Mouse (Mus musculus) gastrocnemius, adult 18-20 months (tissue): Measurements from ENCODE around the gene Tgfa. TPM values are rescaled to one million over a fixed set of nuclear protein-coding genes. Genes with fewer than 3 reads are reported as not detected.

ENCODE experiments used
- DNase-seq: peaks from one replicate; pipeline ENCODE4 v3.0.0; 2021; ENCODE audit warnings: low spot score
- total RNA-seq, 2 experiments: library from RNA; stranded (reverse); gene quantifications; 2 replicates each; pipeline ENCODE4 v1.2.3; 2021

The Tgfa gene
- total RNA-seq, 2 experiments from 2014 or later: 0.27 to 0.36 TPM

DNA sequence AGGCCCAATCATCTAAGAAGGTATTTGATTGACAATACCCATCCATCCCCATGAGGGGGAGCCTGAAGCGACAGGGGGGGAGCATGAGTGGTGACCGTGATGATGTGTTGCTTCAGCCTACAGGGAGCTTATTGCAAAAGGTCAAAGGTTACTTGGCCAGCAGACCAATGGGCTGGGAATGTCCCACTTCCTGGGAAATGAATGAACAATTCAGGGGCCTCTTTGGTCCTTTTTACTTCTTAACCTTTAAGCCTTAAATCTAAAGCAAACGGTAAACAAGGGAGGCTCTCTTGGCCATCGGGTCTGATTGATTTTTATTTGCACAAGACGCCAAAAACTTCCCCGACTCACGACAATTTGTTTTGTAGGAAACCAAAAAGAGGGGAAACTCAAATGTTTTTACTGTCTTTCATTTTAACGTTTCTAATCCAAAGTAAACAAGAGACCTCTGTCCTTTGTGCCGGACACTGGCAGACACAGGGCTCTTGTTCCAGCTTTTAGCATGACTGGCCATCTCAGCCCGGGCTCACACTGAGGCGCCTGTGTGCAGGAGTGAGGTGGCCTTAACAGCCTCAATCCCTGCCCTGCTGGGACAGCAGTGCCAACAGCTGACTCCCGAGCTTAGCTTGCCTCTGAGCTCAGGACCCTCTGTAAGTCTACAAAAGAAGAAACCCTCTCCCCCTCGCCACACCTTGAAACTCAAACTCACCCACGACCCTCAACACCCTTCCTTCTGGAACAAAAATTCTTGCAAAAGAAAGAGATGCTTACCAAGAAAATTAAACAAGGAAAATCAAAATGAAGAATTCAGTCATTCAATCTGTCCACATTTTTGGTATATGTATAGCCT is 8.7 kb upstream of the Tgfa start:
- DNase-seq: no peak

DNA sequence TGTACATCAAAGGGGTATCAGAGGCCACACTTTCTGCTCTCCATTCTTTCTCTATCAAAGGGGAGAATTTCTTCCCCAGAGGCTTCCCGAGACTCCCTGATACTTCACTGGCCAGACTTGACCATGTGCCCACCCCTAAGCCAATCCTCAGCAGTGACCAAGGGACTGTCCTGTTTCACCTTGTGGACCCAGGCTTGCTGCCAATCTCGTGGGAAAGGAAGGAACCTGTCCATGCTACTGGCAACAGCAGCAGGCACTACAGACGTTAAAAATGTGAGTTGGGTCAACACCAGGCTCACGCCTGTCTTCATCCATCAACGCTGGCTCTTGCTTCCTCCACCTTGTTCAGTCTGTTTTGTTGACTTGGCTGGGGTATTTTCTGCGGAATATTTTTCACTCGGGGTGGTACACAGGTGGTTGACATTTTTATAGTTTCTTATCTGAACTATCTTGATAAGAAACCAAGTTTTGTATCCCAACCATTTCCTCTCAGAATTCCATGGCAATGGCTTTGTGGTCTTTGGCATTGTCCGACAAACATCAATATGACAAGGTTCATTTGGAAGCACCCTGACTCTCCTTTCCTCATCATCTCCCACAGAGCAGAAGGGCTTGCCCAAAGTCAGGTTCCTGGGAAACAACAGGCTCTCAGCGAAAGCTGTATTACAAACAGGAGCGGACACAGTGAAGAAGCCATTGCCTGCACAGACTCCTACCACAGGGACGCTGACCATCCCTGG is 6.1 kb upstream of the Tgfa start:
- DNase-seq: no peak

DNA sequence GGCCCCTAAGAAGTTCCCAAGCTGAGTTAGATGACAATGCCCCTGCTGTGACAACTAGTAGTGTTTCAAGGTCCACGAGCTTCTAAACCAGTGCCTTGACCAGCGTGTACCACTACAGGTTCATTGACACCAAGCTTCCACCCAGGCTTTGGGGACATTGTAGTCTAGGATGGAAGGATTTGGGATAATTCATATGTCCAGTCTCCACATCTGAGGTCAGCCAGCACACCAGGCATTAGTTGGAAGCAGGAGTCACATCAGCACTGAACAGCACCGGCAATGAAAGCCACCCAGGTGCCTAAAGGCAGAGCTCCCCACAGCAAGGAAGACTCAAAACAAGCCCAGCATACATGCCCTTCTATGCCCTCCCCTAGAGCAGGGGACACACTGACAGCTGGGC is 4.4 kb upstream of the Tgfa start:
- no peak for DNase-seq

DNA sequence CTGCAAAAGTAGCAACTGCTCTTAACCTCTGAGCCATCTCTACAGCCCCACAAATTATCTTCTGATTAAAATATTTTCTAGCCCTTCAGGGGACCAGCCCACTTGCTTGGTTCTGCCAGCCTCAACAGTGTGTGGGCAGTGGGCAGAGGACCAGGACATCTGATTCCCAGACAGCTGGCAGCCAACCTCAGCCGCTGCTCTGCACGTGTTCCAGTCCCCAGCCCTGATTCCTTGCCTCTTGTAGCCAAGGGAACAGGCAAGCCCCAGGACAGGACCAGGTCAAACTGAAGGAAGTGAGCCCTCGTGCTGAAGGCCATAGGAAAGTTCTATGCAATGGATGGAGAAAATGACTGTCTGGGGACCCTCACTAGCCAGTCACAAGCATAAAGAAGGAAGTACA is 2.0 kb upstream of the Tgfa start:
- DNase-seq: no peak

DNA sequence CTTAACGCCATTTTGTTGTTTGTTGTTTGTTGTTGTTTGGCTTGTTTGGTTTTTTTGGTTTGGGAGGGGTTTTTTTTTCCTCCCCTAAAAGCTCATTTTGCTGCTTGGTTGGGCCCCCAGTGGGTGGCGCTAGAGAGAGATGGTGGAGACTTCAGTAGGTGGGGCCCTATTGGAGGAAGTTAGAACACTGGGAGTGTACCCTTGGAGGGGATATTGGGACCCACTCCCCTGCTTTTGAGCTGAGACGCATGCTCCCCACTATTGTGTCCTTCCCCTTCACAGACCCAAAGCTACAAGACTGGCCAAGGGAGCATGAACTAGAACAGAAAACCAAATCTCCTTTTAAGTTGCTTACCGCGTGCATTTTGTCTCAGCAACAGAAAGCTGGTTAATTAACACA is 1.1 kb upstream of the Tgfa start:
- DNase-seq: peak; percentile 26

DNA sequence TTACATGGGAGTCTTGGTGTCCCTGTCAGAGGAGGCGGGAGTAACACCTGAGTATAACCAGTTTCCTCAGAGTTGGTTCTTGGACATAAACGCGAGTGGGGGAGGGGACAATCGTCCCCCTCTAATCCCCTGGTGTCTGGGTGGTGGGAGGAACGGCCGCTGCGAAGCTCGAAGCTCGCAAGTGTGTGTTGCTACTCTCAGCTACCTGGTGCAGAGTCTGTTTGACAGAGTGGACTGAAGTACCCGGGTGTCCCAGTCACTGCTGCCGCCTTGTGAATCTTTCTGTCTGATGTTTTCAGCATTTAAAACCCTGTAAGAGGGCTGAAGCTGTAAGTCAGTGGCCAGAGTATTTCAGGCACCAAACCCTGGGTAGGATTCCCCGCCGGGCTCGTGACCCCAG is 1.0 kb downstream of the Tgfa start:
- DNase-seq: no peak

DNA sequence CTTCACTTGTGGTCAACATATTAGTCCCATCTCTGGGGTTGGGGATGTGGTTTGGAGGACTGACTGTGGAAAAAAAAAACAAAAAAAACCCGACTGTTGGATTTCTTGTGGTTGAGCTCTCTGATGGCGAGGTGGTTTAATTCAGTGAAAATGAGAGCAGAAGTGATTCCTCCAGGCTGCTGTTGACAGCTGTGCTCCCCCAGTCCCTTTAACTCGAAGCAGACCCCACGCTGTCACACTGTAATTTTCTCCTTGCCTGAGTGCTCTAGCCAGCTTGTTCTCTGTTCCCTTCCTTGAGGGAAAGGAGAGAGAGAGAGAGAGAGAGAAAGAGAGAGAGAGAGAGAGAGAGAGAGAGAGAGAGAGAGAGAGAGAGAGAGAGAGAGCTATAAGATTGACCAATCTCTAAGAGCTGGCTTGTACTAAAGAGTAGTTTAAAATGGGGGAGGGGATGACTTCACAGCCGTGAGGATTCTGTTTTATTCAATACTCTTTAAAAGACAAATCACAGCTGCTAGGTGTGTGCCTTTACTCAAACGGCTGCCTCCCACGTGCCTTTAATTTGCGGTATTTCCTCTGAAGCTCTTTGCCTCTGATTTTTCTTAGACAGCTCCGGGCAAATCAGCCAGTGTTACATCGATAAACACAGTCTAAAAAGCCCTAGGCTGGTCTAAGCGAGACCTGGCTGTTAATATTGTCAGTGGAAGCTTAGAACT is 2.3 kb downstream of the Tgfa start:
- DNase-seq: no peak

DNA sequence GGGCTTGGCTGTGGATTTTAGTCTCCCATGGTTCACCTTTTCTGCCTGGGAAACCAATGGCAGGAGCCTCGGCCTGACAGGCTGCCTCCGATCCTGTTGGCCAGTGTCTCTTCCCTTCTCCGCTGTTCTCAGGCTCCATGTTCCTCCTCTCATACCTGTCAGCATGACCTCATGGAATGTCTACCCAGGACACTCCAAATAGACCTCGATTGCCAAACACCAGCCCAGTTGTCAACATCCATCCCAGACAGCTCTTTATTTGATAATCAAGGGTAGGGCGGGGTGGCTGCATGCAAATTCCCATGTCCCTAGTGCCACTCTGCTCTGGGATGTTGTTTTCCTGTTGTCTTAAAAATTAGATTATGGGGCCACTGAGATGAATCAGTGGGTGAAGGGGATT is 5.9 kb downstream of the Tgfa start:
- DNase-seq: no peak

DNA sequence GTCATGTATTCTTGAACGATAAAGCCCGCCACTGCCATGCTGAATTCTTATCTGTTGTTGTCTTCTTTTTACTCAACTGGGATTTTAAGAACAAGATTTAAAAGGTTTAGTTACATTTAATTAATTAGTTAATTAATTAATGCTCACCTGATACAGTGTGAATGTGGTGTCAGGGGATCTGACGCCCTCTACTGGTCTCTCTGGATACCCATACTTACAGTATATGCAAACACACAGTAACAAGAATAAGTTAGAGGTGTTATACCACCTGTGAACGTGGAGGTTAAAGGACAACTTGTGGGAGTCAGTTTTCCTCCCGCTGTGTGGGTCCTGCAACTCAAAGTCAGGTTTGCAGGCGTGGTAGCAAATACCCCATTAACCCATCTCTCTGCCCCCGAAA is 8.1 kb downstream of the Tgfa start:
- DNase-seq: no peak

DNA sequence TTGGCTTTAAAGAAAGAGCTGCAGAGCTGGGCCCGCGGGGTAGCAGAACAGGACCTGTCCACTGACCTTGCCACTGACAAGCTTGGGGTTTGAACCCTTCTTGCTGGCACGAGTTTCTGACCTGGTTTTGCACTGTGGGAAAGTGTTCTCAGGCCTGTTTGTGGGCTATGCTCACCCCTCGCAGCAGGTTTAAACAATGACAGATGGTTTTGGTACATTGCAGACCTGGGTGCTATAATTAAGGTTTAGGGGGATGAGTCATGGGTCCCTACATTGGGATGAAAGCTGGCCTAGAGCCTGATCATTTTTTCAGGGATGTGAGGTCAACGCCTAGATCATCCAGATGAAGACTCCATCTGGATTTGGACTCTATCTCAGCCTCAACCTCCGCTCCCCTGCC is 11.0 kb downstream of the Tgfa start:
- DNase-seq: no peak

DNA sequence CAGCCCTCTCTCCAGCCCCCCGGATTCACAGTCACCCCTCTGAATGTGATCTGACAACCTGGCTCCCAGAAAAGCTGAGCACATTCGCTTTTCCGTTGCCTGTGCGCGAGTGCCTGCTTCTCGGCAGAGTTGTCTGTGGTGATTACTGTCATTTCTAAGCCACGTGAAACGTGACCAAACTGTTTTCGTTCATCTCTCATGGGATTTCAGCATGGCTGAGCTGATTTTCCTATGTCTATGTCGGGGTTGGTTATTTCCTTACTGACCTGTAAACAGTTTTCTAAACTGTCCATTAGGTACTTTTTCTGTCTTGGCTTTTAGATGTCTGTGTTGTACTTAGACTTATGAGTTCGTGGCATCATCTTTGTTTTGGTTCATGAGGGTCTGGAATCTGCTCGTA is 12.0 kb downstream of the Tgfa start:
- no peak for DNase-seq

DNA sequence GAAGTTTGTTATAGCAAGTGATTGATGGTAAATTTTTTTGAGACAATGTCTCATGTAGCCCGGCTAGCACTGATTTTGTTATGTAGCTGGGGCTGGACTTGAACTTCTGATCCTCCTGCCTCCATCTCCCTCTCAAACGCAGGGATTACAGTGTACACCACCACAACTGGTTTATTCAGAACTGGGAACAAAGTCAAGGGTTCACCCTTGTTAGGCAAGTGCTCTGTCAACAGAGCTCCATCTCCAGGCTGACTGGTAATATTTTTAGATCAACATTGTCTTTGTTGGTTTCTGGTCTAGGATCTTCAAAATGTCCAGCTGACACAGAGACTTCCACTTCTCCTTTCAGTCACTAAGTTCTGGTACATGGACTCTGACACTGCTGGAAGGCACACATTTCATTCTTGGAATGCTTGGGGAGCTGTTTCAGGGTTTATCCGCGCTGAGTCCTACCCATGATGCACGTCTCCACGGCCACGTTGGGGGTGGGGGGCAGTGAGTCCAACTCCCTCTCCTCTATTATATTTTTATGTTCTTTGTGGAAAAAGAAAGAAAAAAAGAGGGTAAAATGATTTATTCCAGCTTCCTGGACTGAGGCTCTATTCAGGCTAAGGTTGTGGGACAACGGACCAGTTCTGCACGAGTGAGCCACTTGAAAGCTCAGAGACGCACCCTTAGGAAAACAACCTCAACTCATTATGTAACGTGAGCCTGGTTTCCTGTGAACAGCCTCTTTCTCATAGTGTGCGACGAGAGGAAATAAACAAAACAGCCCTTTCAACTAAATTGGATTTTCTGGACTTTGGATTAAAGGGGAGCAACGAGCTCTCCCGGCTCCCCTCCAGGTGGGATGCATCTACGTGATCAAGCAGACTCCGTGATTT is 14.4 kb downstream of the Tgfa start:
- DNase-seq: no peak

DNA sequence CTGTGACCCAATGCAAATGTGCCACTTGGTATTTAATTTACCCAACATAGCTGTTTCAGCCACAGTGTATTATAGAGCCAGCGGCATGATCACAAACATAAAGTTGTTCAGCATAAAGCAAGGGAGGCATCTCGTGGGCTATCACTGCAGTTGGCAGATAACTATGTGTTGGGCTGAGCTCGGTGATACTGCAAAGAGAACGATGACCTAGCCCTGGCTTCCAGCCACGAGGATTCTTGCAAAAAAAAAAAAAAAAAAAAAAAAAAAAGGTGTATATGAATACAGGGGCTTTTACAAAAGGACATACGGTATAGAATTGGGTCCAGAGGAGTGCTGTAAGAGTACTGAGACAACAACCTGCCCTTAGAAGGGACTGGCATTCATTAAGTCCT is 15.0 kb downstream of the Tgfa start:
- no peak for DNase-seq

DNA sequence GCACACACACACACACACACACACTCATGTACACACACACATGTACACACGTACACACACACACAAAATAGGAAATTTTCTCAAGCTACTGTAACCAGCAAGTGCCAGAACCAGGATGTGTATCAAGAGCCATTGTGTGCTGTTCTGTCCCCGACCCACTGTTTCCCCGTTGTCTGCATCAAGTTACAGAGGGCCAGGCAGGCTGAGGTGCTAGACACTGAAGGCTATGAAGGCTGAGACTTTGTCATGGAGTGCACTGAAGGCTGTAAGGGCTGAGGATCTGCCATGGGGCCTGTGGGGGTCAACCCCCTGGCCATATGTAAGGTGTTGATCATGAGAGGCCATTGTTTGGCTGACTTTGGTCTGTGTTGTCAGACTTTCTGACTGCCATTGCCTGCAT is 15.6 kb downstream of the Tgfa start:
- no peak for DNase-seq

DNA sequence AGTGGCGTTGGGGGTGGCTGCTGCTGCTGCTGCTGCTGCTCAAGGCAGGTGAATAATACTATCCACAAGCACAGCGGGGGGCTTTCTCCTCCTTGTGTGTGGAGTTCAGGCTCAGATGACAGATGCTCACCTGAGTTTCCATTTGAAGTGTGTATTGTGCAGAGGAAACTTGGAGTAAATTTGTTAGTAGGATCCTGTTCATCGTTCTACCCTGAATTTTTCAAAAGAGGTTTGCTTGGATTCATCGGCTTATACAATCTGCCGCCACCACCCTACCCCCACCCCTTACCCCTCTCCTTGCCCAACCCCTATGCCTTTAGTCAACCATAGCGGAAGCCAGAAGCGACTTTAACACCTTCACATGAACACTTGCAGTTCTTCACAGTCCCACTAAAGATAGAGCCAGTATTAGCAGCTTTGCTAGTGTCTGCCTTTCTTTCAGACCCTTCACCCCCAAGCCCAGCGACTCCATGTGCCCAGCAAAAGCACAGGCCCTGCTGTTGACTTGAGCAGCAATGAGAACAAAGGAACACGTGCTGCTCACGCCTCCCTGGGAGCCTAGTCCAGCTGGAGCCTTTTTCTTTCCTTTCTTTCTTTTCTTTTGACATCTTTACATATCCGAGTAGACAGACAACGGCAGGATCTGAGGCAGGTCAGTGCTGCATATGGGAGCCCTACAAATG is 16.2 kb downstream of the Tgfa start:
- no peak for DNase-seq

DNA sequence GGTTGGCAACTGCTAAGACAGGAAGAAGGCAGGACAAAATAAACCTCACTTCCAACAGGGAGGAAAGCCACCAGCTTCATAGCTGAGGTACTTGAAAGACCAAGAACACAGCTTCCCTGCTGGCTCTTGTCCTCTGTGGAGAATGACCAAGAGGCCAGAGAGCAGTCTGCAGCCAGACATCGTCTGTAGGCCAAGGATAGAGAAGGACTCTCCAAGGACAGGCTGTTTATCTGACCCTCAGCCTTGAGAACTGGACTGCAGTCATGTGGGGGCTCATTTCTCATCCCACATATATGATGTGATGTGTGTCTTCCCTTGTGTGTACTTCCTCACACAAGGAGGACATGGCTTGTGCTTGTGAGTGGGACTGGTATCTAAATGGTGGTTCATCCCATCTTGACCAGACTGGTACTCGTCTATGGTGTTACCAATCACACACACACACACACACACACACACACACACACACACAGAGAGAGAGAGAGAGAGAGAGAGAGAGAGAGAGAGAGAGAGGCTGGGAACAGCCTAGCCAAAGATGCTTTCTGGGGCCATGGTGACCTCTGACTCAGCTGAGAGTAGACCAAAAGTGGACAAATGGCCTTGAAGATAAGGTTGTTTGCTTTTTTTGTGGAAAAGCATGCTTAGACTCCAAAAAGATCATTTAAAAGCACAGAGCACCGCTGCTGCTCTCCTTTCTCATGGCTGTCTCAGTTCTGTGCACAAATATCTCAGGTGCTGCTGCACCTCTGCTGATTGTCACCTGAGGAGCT is 18.0 kb downstream of the Tgfa start:
- DNase-seq: no peak

DNA sequence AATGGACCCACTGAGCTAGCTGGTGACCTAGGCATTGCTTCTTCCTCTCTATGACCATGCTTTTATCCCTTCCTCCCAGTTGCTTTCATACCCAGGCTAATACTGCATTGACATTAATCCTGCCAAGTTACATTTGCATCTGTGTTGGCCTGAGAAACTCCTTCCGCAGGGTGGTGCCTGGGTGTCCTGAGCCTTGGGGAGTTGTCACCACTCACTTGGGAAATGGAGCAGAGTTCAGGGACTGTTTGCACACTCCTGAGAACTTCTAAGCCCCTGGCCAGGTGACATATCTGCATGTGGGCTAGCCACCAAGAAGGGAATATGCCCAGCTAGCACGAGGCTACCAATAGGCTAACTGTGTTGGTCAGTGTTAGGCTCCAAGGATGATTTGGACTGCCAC is 23.0 kb downstream of the Tgfa start:
- DNase-seq: no peak

DNA sequence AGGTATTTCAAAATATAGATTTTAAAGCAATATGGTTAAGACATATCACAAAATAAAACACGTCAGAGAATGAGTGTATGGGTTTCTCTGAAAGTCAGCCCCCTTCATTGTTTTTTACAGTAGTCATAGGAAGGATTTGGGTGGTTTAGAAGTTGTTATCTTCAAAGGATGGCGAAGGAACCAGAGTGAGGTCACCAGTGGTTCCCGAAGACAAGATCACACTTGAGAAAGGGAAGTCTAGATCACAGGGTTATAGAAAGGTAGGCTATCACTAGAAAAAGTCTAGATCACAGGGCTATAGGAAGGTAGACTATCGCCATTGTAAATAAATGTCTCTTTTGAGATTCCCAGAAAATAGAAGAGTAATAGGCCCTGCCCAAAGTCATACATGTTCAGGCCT is 23.7 kb downstream of the Tgfa start:
- DNase-seq: no peak

DNA sequence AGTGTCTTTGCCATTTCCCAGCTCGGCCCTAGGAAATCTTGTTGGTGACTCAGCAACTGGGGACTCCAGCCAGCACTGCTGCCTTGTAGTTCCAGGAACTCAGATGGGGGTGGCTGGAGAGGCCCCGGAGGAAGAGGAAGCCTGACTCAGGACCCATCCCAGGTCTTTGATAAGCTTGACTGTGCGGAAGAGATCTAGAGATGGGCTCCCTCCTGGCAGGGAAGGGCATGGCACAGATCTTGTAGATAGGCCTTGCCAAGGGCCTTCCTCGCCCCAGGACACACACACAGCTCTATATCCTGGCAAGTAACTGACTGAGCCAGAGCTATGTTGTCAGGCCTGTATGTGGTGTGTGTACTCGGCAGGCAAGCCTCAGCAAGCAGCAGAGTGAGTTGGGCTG is 24.5 kb downstream of the Tgfa start:
- DNase-seq: no peak

DNA sequence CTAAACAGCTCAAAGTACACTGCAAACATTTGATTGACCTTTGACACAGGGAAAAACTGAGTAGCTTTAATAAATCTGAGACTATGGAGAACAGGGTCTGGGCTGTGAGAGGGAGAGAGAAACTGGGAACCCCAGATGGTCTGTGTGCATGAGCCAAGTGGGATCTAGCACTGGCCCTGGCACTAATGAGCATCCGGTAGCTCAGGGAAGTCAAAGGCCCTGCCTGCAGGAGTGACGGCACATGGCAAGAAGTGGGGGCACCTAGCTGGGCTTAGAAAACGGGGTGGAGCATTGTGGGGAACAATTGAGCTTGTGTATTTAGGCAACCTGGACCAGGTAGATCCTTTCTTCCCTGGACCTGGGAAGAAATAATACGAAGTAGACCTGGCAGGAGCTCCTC is 25.1 kb downstream of the Tgfa start:
- DNase-seq: no peak
